Mouse (Mus musculus) erythroblast, embryonic 14.5 days (primary cell): ENCODE measurements around the gene Nln.

Experiments
- GATA1 ChIP-seq: IDR thresholded peaks from 2 replicates; pipeline ENCODE4 v1.6.1; 2012; ENCODE audit warnings: low read length, inconsistent platforms, mixed read lengths
- TAL1 ChIP-seq: IDR thresholded peaks from 3 replicates; pipeline ENCODE4 v1.6.1; 2012; ENCODE audit warnings: low read length, inconsistent platforms, mixed read lengths

GRCm38 (mm10) chr13:104023356-104023911, 86.0 kb downstream of the Nln start:
- TF ChIP-seq GATA1 (no peak), TAL1 (no peak)
